Mouse (Mus musculus): ENCODE measurements around the gene Obox6.

The Obox6 gene

GRCm38 (mm10) chr7:15839578-15839977 lies at the start of gene Obox6:
TSS of gene Obox6 (minus strand) at chr7:15839678.
- DNase-seq (ENCODE audit: low spot score in 2 of 2): no peak

- DNase-seq (ENCODE audit: low spot score in 2 of 2): no peak
Measured at GRCm38 (mm10) chr7:15884127-15884526, 44.6 kb upstream of the Obox6 start.

- no peak for DNase-seq (ENCODE audit: low spot score in 2 of 2)
Measured at GRCm38 (mm10) chr7:15882317-15882716, 42.8 kb upstream of the Obox6 start, which contains the start of gene Crxos. TSS of gene Crxos (plus strand) at chr7:15882617.

GRCm38 (mm10) chr7:15881831-15882230 lies 42.4 kb upstream of the Obox6 start:
- DNase-seq (ENCODE audit: low spot score in 2 of 2): no peak

GRCm38 (mm10) chr7:15881388-15881787 lies 41.9 kb upstream of the Obox6 start:
- no peak for DNase-seq (ENCODE audit: low spot score in 2 of 2)

- no peak for DNase-seq (ENCODE audit: low spot score in 2 of 2)
Measured at GRCm38 (mm10) chr7:15879756-15880155, 40.3 kb upstream of the Obox6 start, which contains the start of gene Crx. TSS of gene Crx (minus strand) at chr7:15879968.

- DNase-seq (ENCODE audit: low spot score in 2 of 2): no peak
Measured at GRCm38 (mm10) chr7:15864104-15864503, 24.6 kb upstream of the Obox6 start.

GRCm38 (mm10) chr7:15859657-15860056 lies 20.2 kb upstream of the Obox6 start:
- DNase-seq (ENCODE audit: low spot score in 2 of 2): no peak
